Mouse (Mus musculus) ES-Bruce4 (cell line): ENCODE results near the gene Plcb4.

Experiments used
- CTCF ChIP-seq: IDR thresholded peaks from one replicate; pipeline ENCODE4 v1.8.1; 2011; ENCODE audit warnings: low read depth, low read length
- EP300 ChIP-seq: IDR thresholded peaks from 2 replicates; pipeline ENCODE4 v1.6.1; 2011; ENCODE audit warnings: low read depth, low read length; ENCODE audit not compliant: insufficient read depth

GRCm38 (mm10) chr2:135744711-135745110, 85.9 kb downstream of the Plcb4 start:
- no peak for TF ChIP-seq CTCF
- TF ChIP-seq EP300, result no peak
